Mouse (Mus musculus) lung, postnatal 25 days (tissue): ENCODE measurements around the gene Rnf214.

ENCODE experiments used
- DNase-seq: peaks from one replicate; pipeline ENCODE4 v3.0.0; 2022; ENCODE audit warnings: low spot score

The Rnf214 gene

DNA sequence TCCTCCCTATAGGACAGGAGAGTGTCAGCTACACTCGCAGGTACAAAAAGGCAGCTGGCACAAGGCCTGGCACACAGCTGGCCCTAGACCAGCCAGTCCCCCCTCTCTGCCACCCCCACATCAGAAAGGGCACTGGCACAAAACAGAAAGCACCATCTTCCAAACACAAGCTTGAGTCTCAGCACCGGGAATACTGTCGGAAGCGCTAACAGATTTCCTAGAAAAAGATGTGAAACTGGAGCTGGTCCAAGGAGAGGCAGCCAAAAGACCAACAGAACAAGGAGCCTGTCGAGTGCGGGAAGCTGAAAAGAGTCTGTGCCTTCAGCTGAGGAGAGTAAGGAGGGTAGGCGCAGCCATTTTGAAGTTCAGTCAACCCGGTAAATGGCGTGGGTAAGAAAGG, 91.6 kb downstream of the Rnf214 start:
- no peak for DNase-seq
